Mouse (Mus musculus): ENCODE results near the gene Fam83c.

DNA sequence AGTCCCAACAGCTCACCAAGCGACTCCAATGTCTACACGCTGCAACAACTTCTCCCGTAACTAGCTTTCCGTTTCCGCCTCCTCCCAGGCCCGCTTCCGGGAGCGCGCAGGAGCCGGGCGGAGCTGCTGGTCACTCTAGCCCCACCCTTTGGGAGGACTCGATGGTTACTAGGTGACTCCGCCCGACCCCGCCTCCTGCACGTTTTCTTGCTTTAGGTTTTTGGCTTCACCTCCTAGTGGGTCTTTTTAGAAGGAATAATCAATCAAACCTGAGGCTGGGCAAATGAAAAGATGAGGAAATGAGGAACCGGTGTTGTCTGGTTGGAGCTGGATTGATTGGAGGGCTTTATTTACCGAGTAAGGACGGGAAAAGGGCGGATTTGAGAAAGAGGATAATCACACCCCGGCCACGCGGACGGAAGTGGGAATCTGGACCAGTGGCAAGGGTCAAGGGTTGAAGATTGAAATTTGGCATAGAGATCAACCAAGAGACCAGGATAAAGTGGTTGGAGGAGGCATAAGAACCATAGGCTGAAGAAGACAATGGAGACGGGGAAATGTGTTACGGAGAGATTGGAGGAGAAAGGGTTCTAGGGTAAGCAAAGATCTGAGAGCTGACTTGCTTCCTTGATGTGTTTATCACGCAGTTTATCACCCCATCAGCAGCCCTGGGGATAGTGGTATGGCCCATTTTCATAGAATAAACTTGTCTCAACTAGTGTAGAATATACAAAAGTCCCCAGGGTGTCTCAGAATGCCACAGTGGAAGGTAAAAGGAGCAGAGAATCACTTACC lies 7.8 kb downstream of the Fam83c start, which contains the start of gene Eif6:
- TF ChIP-seq POLR2A (IDR thresholded peaks at IDR 0.05; ENCODE audit: low read depth, low read length) (no peak), CTCF (conservative IDR thresholded peaks at IDR 0.05; ENCODE audit: insufficient read depth, insufficient read length, low read depth, low read length) (no peak)
